Mouse (Mus musculus): ENCODE measurements around the gene Olfr417. TPM values are rescaled to one million over a fixed set of nuclear protein-coding genes. Genes with fewer than 3 reads are reported as not detected.
"Not testable (repeated sequence)": the region's sequence is repeated elsewhere in the genome, so short reads cannot be mapped to it uniquely, and the experiment has no call there.

The Olfr417 gene
- polyA plus RNA-seq (2012; ENCODE audit: insufficient read depth, low replicate concordance) = not detected in 2 replicates

DNA sequence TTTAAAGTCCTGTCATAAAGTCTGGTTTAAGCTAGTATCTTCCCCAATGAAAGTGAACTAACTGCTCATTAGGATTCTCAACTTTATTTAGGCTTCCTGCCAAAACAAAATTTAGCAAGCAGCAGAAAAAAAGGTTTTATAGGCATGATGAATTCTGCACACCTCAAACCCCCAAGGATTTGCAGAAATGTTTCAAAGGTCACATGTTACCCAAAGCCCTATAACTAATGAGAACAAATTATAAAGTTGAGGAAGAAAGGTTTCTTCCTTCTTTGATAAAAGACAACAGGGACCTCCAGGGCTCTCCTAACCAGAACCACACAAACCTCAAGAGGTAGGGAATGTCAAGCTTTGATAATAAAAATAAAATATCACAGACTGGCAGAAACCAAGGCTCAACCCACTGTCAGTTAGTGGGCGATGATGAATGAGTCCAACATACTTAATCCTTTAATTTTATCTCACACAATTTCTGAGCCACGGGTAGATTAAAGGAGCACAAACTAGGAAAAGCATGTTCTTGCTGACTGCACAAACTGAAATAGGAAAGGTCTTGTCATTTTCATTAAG lies at the start of gene Olfr417:
Gene Olfr417 (plus strand): TSS at position 241 of the 570 bp plus-strand sequence.
- Histone ChIP-seq H3K4me3 (replicated peaks) (no peak within 1 kb of the TSS), H3K36me3 (replicated peaks; ENCODE audit: low read length) (no peaks in the 10 kb centered on the region), H3K27me3 (replicated peaks) (no peaks in the 10 kb centered on the region), H3K4me1 (peaks cover 9% of the 10 kb centered on the region; the same call in 1 of the 2 replicates), H3K9me3 (no peaks in the 10 kb centered on the region)
- TF ChIP-seq FLI1 (IDR thresholded peaks at IDR 0.05; ENCODE audit: low read length) (no peak), GATA1 (IDR thresholded peaks at IDR 0.05; ENCODE audit: borderline replicate concordance, low read length) (no peak)

DNA sequence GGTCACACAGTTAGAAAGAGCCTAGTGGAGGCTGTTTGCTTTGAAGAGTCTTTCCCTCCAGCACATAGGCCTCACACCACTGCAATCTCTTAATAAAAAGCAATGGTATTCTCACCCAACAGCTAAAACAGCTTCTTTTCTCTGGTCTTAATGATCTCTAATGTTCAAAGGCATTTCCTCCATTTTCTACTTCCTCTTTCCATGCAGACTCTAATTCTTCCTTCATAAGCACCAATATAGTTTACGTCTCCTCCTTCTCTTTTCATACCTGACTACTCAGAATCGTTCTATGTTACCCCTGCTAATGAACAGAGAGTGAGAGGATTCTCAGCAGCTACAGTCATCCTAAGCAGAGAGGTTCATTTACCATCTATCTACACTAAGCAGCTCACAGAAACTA lies 47.6 kb upstream of the Olfr417 start:
- no peaks in the 10 kb centered on the region for H3K4me1 ChIP-seq
- H3K27me3 ChIP-seq (replicated peaks) = no peaks in the 10 kb centered on the region
- TF ChIP-seq GATA1 (IDR thresholded peaks at IDR 0.05; ENCODE audit: borderline replicate concordance, low read length) (no peak), FLI1 (IDR thresholded peaks at IDR 0.05; ENCODE audit: low read length) (no peak)
- no peaks in the 10 kb centered on the region for H3K36me3 ChIP-seq (replicated peaks; ENCODE audit: low read length)
- H3K9me3 ChIP-seq = no peaks in the 10 kb centered on the region
- no peak overlapping the region for H3K4me3 ChIP-seq (replicated peaks)

DNA sequence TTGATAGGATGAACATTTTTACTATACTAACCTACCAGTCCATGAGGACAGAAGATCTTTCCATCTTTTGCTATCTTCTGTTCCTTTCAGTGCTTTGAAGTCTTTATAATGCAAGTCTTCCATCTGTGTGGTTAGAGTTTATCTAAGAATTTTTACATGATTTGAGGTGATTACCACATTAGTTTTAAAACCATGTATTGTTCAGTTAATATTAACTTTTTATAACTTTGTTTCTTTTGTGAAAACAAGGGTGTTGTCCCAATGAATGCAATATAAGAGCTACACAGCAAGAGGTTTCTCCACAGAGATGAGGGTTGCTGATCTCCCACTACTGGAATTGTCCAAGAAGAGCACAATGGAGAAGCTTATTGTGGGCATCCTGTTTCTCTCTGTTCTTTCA lies 34.7 kb upstream of the Olfr417 start, which contains the start of gene Mptx1:
Gene Mptx1 (plus strand): TSS at position 301 of the 400 bp plus-strand sequence.
- TF ChIP-seq FLI1 (IDR thresholded peaks at IDR 0.05; ENCODE audit: low read length) = no peak
- TF ChIP-seq GATA1 (IDR thresholded peaks at IDR 0.05; ENCODE audit: borderline replicate concordance, low read length) = no peak
- Histone ChIP-seq H3K36me3 (replicated peaks; ENCODE audit: low read length) (no peaks in the 10 kb centered on the region), H3K4me1 (no peaks in the 10 kb centered on the region), H3K4me3 (replicated peaks) (no peak within 1 kb of the TSS), H3K27me3 (replicated peaks) (no peaks in the 10 kb centered on the region), H3K9me3 (no peaks in the 10 kb centered on the region)

DNA sequence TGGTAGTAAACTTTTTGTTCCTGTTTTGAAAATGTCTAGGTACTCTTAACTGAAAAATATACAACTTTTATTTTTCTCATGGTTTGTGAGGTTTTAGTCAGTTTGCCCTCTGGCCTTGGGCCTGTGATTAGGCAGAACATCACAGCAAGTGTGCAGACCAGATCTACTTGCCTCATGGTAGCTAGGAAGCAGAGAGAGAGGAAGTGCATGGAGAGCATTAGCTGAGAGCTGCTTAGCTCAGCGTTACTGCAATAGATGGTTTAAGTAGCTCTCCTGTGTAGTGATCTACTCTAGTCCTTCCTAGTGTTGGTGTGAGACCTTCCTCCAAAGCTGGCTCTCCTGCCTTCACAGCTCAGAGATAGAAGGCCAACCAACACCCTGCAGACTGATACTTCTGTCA lies 11.3 kb upstream of the Olfr417 start:
- H3K27me3 ChIP-seq (replicated peaks); H3K4me3 ChIP-seq (replicated peaks); H3K36me3 ChIP-seq (replicated peaks; ENCODE audit: low read length); H3K9me3 ChIP-seq: not testable (repeated sequence)
- peaks cover 12% of the 10 kb centered on the region; the same call in 1 of the 2 replicates for H3K4me1 ChIP-seq

- H3K4me3 ChIP-seq (replicated peaks) = no peak overlapping the region
- peaks cover 12% of the 10 kb centered on the region; the same call in 1 of the 2 replicates for H3K4me1 ChIP-seq
- peaks cover 3% of the 10 kb centered on the region for H3K36me3 ChIP-seq (replicated peaks; ENCODE audit: low read length)
- H3K27me3 ChIP-seq (replicated peaks) = no peaks in the 10 kb centered on the region
- no peak for TF ChIP-seq GATA1 (IDR thresholded peaks at IDR 0.05; ENCODE audit: borderline replicate concordance, low read length)
- TF ChIP-seq FLI1 (IDR thresholded peaks at IDR 0.05; ENCODE audit: low read length) = no peak
- H3K9me3 ChIP-seq = no peaks in the 10 kb centered on the region
These were observed 10.3 kb upstream of the Olfr417 start for GRCm38 (mm10) chr1:174354640-174355039.

GRCm38 (mm10) chr1:174373799-174374198 lies 8.9 kb downstream of the Olfr417 start:
- Histone ChIP-seq H3K4me3 (replicated peaks) (no peak overlapping the region), H3K27me3 (replicated peaks) (no peaks in the 10 kb centered on the region), H3K36me3 (replicated peaks; ENCODE audit: low read length) (no peaks in the 10 kb centered on the region), H3K9me3 (no peaks in the 10 kb centered on the region), H3K4me1 (peaks cover 7% of the 10 kb centered on the region; the same call in 1 of the 2 replicates)
- TF ChIP-seq GATA1 (IDR thresholded peaks at IDR 0.05; ENCODE audit: borderline replicate concordance, low read length) = no peak
- TF ChIP-seq FLI1 (IDR thresholded peaks at IDR 0.05; ENCODE audit: low read length) = no peak

- TF ChIP-seq GATA1 (IDR thresholded peaks at IDR 0.05; ENCODE audit: borderline replicate concordance, low read length) (no peak), FLI1 (IDR thresholded peaks at IDR 0.05; ENCODE audit: low read length) (no peak)
- Histone ChIP-seq H3K36me3 (replicated peaks; ENCODE audit: low read length) (no peaks in the 10 kb centered on the region), H3K4me1 (no peaks in the 10 kb centered on the region; the same call in 1 of the 2 replicates), H3K9me3 (no peaks in the 10 kb centered on the region), H3K27me3 (replicated peaks) (no peaks in the 10 kb centered on the region), H3K4me3 (replicated peaks) (no peak within 1 kb of the TSS)
These were observed 25.8 kb downstream of the Olfr417 start, which contains the start of gene Olfr248 for GRCm38 (mm10) chr1:174390746-174391145. Gene Olfr248, plus strand, starts transcription at chr1:174391046.

DNA sequence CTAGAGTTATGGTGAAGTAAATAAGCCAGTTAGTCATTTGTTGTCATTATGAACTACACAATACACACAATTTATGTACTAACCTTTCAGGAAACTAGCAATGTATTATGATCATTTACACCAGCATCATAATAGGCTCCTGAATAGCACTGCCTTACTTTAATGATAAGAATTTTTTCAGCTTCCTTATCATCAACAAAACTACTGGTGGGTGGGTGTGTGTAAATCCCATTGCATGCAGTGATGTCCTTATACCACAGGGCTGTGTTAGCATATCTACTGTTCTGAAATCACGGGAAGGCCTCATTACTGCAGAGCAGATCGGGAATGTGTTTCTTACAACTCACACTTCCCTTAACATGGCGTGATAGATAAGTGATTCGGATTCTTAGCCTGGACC lies 58.0 kb downstream of the Olfr417 start:
- H3K4me1 ChIP-seq = peaks cover 4% of the 10 kb centered on the region; the same call in 1 of the 2 replicates
- H3K9me3 ChIP-seq = no peaks in the 10 kb centered on the region
- H3K27me3 ChIP-seq (replicated peaks) = no peaks in the 10 kb centered on the region
- no peak overlapping the region for H3K4me3 ChIP-seq (replicated peaks)
- no peak for TF ChIP-seq FLI1 (IDR thresholded peaks at IDR 0.05; ENCODE audit: low read length)
- H3K36me3 ChIP-seq (replicated peaks; ENCODE audit: low read length) = no peaks in the 10 kb centered on the region

DNA sequence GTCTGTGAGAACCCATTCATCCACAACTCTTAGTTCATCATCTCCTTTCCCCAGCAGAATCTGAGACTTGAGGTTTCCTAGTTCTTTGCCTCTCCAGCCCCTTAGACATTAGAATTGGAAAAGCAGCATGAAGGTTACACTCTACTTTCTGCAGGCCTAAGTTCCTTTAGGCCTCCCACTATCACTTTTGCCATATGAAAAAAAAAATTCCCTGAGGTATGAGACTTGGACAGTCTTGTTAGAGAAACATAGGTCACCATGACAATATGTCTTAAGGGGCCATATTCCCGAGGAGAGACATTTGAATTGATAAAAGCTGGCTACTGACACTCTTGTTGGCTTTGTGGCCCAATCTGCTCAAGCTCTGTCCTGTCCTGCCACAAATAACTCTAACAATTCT lies 58.8 kb downstream of the Olfr417 start, which contains the start of gene Olfr414:
Gene Olfr414 (plus strand): TSS at position 301 of the 400 bp plus-strand sequence.
- Histone ChIP-seq H3K27me3 (replicated peaks) (no peaks in the 10 kb centered on the region), H3K4me1 (peaks cover 4% of the 10 kb centered on the region; the same call in 1 of the 2 replicates), H3K4me3 (replicated peaks) (no peak within 1 kb of the TSS), H3K9me3 (no peaks in the 10 kb centered on the region), H3K36me3 (replicated peaks; ENCODE audit: low read length) (no peaks in the 10 kb centered on the region)
- TF ChIP-seq FLI1 (IDR thresholded peaks at IDR 0.05; ENCODE audit: low read length) (no peak), GATA1 (IDR thresholded peaks at IDR 0.05; ENCODE audit: borderline replicate concordance, low read length) (no peak)

Other genes with a start within 250 kb of the Olfr417 start
- not detected in 2 replicates for gene Olfr231, start 244.0 kb upstream of the Olfr417 start, polyA plus RNA-seq (2012; ENCODE audit: insufficient read depth, low replicate concordance)
- not detected in 2 replicates for gene Olfr424, start 233.6 kb upstream of the Olfr417 start, polyA plus RNA-seq (2012; ENCODE audit: insufficient read depth, low replicate concordance)
- not detected in 2 replicates for gene Olfr420, start 209.5 kb upstream of the Olfr417 start, polyA plus RNA-seq (2012; ENCODE audit: insufficient read depth, low replicate concordance)
- 0.11 TPM in 1 of 2 replicates, not detected in the other for gene Spta1, start 192.3 kb upstream of the Olfr417 start, polyA plus RNA-seq (2012; ENCODE audit: insufficient read depth, low replicate concordance)
- gene Olfr419, start 113.1 kb upstream of the Olfr417 start, polyA plus RNA-seq (2012; ENCODE audit: insufficient read depth, low replicate concordance) = not detected in 2 replicates
- not detected in 2 replicates for gene Mptx1, start 34.6 kb upstream of the Olfr417 start, polyA plus RNA-seq (2012; ENCODE audit: insufficient read depth, low replicate concordance)
- gene Olfr248, start 25.9 kb downstream of the Olfr417 start, polyA plus RNA-seq (2012; ENCODE audit: insufficient read depth, low replicate concordance) = not detected in 2 replicates
- gene Olfr414, start 58.9 kb downstream of the Olfr417 start, polyA plus RNA-seq (2012; ENCODE audit: insufficient read depth, low replicate concordance) = not detected in 2 replicates
- not detected in 2 replicates for gene Olfr220, start 77.0 kb downstream of the Olfr417 start, polyA plus RNA-seq (2012; ENCODE audit: insufficient read depth, low replicate concordance)
- 0.25 and 0.60 TPM in 2 replicates for gene Fmn2, start 136.7 kb downstream of the Olfr417 start, polyA plus RNA-seq (2012; ENCODE audit: insufficient read depth, low replicate concordance)